Mouse (Mus musculus) CD4-positive naive resting alpha-beta T cell, adult 57 days (primary cell): ENCODE data around the gene Vmn2r57. TPM values are rescaled to one million over a fixed set of nuclear protein-coding genes. Genes with fewer than 3 reads are reported as not detected.

Experiments used
- total RNA-seq: library from RNA; stranded (reverse); gene quantifications from one replicate; pipeline ENCODE4 v1.2.4, GENCODE M21; 2023

Gene Vmn2r57
- total RNA-seq: not detected

GRCm38 (mm10) chr7:41448596-41448995 lies at the start of gene Vmn2r57:
Gene Vmn2r57, minus strand, starts transcription at chr7:41448696.

GRCm38 (mm10) chr7:41393048-41393971 lies 55.2 kb downstream of the Vmn2r57 start, which contains the start of gene AI987944:
Gene AI987944, minus strand, starts transcription at chr7:41393379.

Other genes with a start within 250 kb of the Vmn2r57 start
- 10.7 TPM for gene AI987944, start 55.3 kb downstream of the Vmn2r57 start, total RNA-seq
- gene Gm20449, start 50.7 kb upstream of the Vmn2r57 start, total RNA-seq: 0.44 TPM
- 8.5 TPM for gene AW146154, start 51.2 kb upstream of the Vmn2r57 start, total RNA-seq
- not detected for gene Gm6871, start 125.0 kb upstream of the Vmn2r57 start, total RNA-seq
- 47.5 TPM for gene 2610021A01Rik, start 150.5 kb upstream of the Vmn2r57 start, total RNA-seq
- 14.8 TPM for gene Zfp788, start 184.5 kb upstream of the Vmn2r57 start, total RNA-seq